Mouse (Mus musculus) ES-E14 (cell line): ENCODE results near the gene Gmppb. TPM values are rescaled to one million over a fixed set of nuclear protein-coding genes. Genes with fewer than 3 reads are reported as not detected.

Source experiments
- DNase-seq: peaks from one replicate; pipeline ENCODE4 v3.0.0-alpha.2; 2013; ENCODE audit warnings: low read depth, low spot score
- H3K27ac ChIP-seq: 2 replicates; pipeline ENCODE4 v1.5.1; 2012; ENCODE audit warnings: low read depth, mild to moderate bottlenecking, low read length, moderate library complexity, mixed read lengths; ENCODE audit not compliant: poor library complexity, insufficient read depth, severe bottlenecking
- H3K36me3 ChIP-seq: 2 replicates; pipeline ENCODE4 v1.6.1; 2012; ENCODE audit warnings: mild to moderate bottlenecking, low read length, moderate library complexity, mixed read lengths; ENCODE audit not compliant: control insufficient read depth, poor library complexity, insufficient read depth, severe bottlenecking
- H3K4me1 ChIP-seq, 2 experiments: fragments of 150-350 bp in 1 of 2; sonication (generic) in 1 of 2; 2 replicates each; pipeline ENCODE4 v1.6.1; 2012; ENCODE audit warnings: low read length in 2 of 2, mild to moderate bottlenecking in 1 of 2, mixed read lengths in 1 of 2; ENCODE audit not compliant: control insufficient read depth in 2 of 2, insufficient read depth in 2 of 2, poor library complexity in 1 of 2
- H3K4me3 ChIP-seq, 2 experiments: fragments of 150-350 bp in 1 of 2; sonication (generic) in 1 of 2; 2 replicates each; pipeline ENCODE4 v1.5.1; 2012; ENCODE audit warnings: low read length in 2 of 2, low read depth in 1 of 2, mild to moderate bottlenecking in 1 of 2, mixed read lengths in 1 of 2; ENCODE audit not compliant: insufficient read depth in 1 of 2, poor library complexity in 1 of 2, severe bottlenecking in 1 of 2
- H3K9ac ChIP-seq: 2 replicates; pipeline ENCODE4 v1.6.1; 2012; ENCODE audit warnings: low read depth, mild to moderate bottlenecking, low read length, mixed read lengths; ENCODE audit not compliant: poor library complexity, insufficient read depth, severe bottlenecking
- H3K9me3 ChIP-seq: fragments of 150-350 bp; sonication (generic); 2 replicates; pipeline ENCODE4 v1.6.1; 2012; ENCODE audit warnings: low read depth, mild to moderate bottlenecking, low read length; ENCODE audit not compliant: control insufficient read depth, insufficient read depth
- CHD2 ChIP-seq: IDR thresholded peaks from 2 replicates; pipeline ENCODE4 v1.6.1; 2014; ENCODE audit warnings: mild to moderate bottlenecking, low read depth, low read length, inconsistent platforms
- HCFC1 ChIP-seq: IDR thresholded peaks from 2 replicates; pipeline ENCODE4 v1.6.1; 2012; ENCODE audit warnings: low read length, inconsistent platforms, borderline replicate concordance; ENCODE audit not compliant: insufficient read depth
- MAFK ChIP-seq: IDR thresholded peaks from 2 replicates; pipeline ENCODE4 v1.6.1; 2014; ENCODE audit warnings: mild to moderate bottlenecking, low read depth, low read length, inconsistent platforms; ENCODE audit not compliant: insufficient read depth
- ZC3H11A ChIP-seq: IDR thresholded peaks from 2 replicates; pipeline ENCODE4 v1.6.1; 2012; ENCODE audit warnings: low read depth, mild to moderate bottlenecking, inconsistent platforms, low read length, borderline replicate concordance
- ZNF384 ChIP-seq: IDR thresholded peaks from 2 replicates; pipeline ENCODE4 v1.6.1; 2012; ENCODE audit warnings: low read depth, low read length, inconsistent platforms
- in situ Hi-C, 2 experiments: fragments of 600-800 bp; cut with MboI; formaldehyde crosslinking; loops; one replicate each; pipeline ENCODE4 v1.15.1; 2025; ENCODE audit warnings: low sequenced_read_pairs in 2 of 2, inconsistent platforms in 1 of 2; ENCODE audit not compliant: unreplicated experiment in 2 of 2
- total RNA-seq: library from RNA; depleted of rRNA; stranded (reverse); fragments of 300-350 nt; gene quantifications from 2 replicates; pipeline ENCODE4 v1.2.3, GENCODE M21; 2012

Gene Gmppb
- total RNA-seq, 1 experiment = 28.3 TPM

GRCm38 (mm10) chr9:108035331-108036156, 13.5 kb upstream of the Gmppb start:
- Histone ChIP-seq H3K4me1 (peaks cover 6 to 9% of the 10 kb centered on the region in 2 experiments), H3K36me3 (peaks cover 12% of the 10 kb centered on the region), H3K4me3 (no peak overlapping the region), H3K9ac (no peak overlapping the region), H3K9me3 (no peaks in the 10 kb centered on the region), H3K27ac (no peak overlapping the region)
- TF ChIP-seq ZNF384 (no peak), ZC3H11A (no peak), CHD2 (no peak), HCFC1 (no peak), MAFK (no peak)
- in situ Hi-C loops = no loop called here
- no peak for DNase-seq

GRCm38 (mm10) chr9:108044751-108045492, 4.1 kb upstream of the Gmppb start:
- DNase-seq = no peak
- no peaks in the 10 kb centered on the region for H3K9me3 ChIP-seq
- H3K4me3 ChIP-seq = no peak overlapping the region
- H3K9ac ChIP-seq = no peak overlapping the region
- H3K36me3 ChIP-seq = peaks cover 22% of the 10 kb centered on the region
- in situ Hi-C loops = no loop called here
- no peak for TF ChIP-seq CHD2
- peak; percentile 85 for TF ChIP-seq ZNF384
- TF ChIP-seq ZC3H11A = no peak
- TF ChIP-seq MAFK = no peak
- no peak for TF ChIP-seq HCFC1
- peaks cover 0 to 7% of the 10 kb centered on the region in 2 experiments; a peak in 1 of 4 replicates for H3K4me1 ChIP-seq
- H3K27ac ChIP-seq = no peak overlapping the region

- Histone ChIP-seq H3K9ac (no peak overlapping the region), H3K9me3 (no peaks in the 10 kb centered on the region), H3K4me3 (no peak overlapping the region), H3K36me3 (peaks cover 27% of the 10 kb centered on the region), H3K4me1 (peaks cover 0 to 7% of the 10 kb centered on the region in 2 experiments; a peak in 1 of 4 replicates), H3K27ac (no peak overlapping the region)
- in situ Hi-C loops = no loop called here
- no peak for DNase-seq
- TF ChIP-seq ZNF384 (no peak), HCFC1 (no peak), ZC3H11A (no peak), MAFK (no peak), CHD2 (no peak)
These were observed 2.5 kb upstream of the Gmppb start for GRCm38 (mm10) chr9:108046582-108046981.

- TF ChIP-seq MAFK = no peak
- no peak for TF ChIP-seq CHD2
- TF ChIP-seq ZC3H11A = no peak
- TF ChIP-seq HCFC1 = no peak
- no peak for TF ChIP-seq ZNF384
- no peak overlapping the region for H3K27ac ChIP-seq
- DNase-seq = no peak
- H3K9ac ChIP-seq = peak overlapping the region; percentile 72; the same call in 1 of the 2 replicates
- in situ Hi-C loops = no loop called here
- H3K9me3 ChIP-seq = no peaks in the 10 kb centered on the region
- H3K36me3 ChIP-seq = peaks cover 31% of the 10 kb centered on the region
- peaks cover 0 to 7% of the 10 kb centered on the region in 2 experiments; a peak in 1 of 4 replicates for H3K4me1 ChIP-seq
- H3K4me3 ChIP-seq = peak overlapping the region; percentile 48 to 92
These were observed 1.2 kb upstream of the Gmppb start for GRCm38 (mm10) chr9:108047601-108048565.
